Mouse (Mus musculus) MEL (cell line): ENCODE measurements at regions not wholly inside any gene's neighbourhood (a gene's known extent, or its start where the extent isn't known, plus 50 kb on each side); places are given as distances from the start of the nearest gene placed in this dataset.

Source experiments
- DNase-seq: peaks from one replicate; pipeline ENCODE4 v3.0.0; 2011; ENCODE audit warnings: low read depth, low spot score
- H3K27ac ChIP-seq: 2 replicates; pipeline ENCODE4 v1.5.1; 2012; ENCODE audit warnings: low read depth, mild to moderate bottlenecking, control low read depth, low read length, moderate library complexity; ENCODE audit not compliant: control insufficient read depth
- H3K27me3 ChIP-seq, 2 experiments: fragments of 150-350 bp in 1 of 2; sonication (generic) in 1 of 2; 2 replicates each; pipeline ENCODE4 v1.6.1; 2012; ENCODE audit warnings: low read length in 2 of 2, mild to moderate bottlenecking in 2 of 2, improper control_type of control experiment in 1 of 2, moderate library complexity in 1 of 2; ENCODE audit not compliant: insufficient read depth in 2 of 2, control insufficient read depth in 1 of 2
- H3K36me3 ChIP-seq, 2 experiments: 2 replicates each; pipeline ENCODE4 v1.6.1; 2012 to 2014; ENCODE audit warnings: low read length in 2 of 2, improper control_type of control experiment in 1 of 2, inconsistent platforms in 1 of 2, mild to moderate bottlenecking in 1 of 2; ENCODE audit not compliant: insufficient read depth in 2 of 2, control insufficient read depth in 1 of 2
- H3K4me1 ChIP-seq, 2 experiments: fragments of 150-350 bp in 1 of 2; sonication (generic) in 1 of 2; 2 replicates each; pipeline ENCODE4 v1.6.1; 2012; ENCODE audit warnings: low read length in 2 of 2, improper control_type of control experiment in 1 of 2, mild to moderate bottlenecking in 1 of 2; ENCODE audit not compliant: insufficient read depth in 2 of 2, control insufficient read depth in 1 of 2
- H3K4me3 ChIP-seq, 2 experiments: fragments of 150-350 bp in 1 of 2; sonication (generic) in 1 of 2; 2 replicates each; pipeline ENCODE4 v1.5.1; 2012; ENCODE audit warnings: low read depth in 2 of 2, low read length in 2 of 2, mild to moderate bottlenecking in 2 of 2, moderate library complexity in 2 of 2, control low read depth in 1 of 2, improper control_type of control experiment in 1 of 2; ENCODE audit not compliant: control insufficient read depth in 1 of 2, insufficient read depth in 1 of 2
- H3K79me2 ChIP-seq: 2 replicates; pipeline ENCODE4 v1.6.1; 2012; ENCODE audit warnings: mild to moderate bottlenecking, low read length, moderate library complexity; ENCODE audit not compliant: control insufficient read depth, poor library complexity, insufficient read depth
- H3K9ac ChIP-seq: 2 replicates; pipeline ENCODE4 v1.6.1; 2012; ENCODE audit warnings: low read depth, mild to moderate bottlenecking, control low read depth, low read length, moderate library complexity; ENCODE audit not compliant: control insufficient read depth, poor library complexity, severe bottlenecking
- H3K9me3 ChIP-seq: fragments of 150-350 bp; sonication (generic); replicated peaks from 2 replicates; pipeline ENCODE4 v1.6.1; 2012; ENCODE audit warnings: mild to moderate bottlenecking, low read length, improper control_type of control experiment, moderate library complexity; ENCODE audit not compliant: insufficient read depth
- BHLHE40 ChIP-seq: IDR thresholded peaks from 2 replicates; pipeline ENCODE4 v1.6.1; 2012; ENCODE audit warnings: low read depth, mild to moderate bottlenecking, inconsistent platforms, low read length, improper control_type of control experiment, borderline replicate concordance
- CHD1 ChIP-seq: IDR thresholded peaks from 2 replicates; pipeline ENCODE4 v1.6.1; 2012; ENCODE audit warnings: low read depth, mild to moderate bottlenecking, inconsistent platforms, low read length, improper control_type of control experiment
- CHD2 ChIP-seq: IDR thresholded peaks from 2 replicates; pipeline ENCODE4 v1.6.1; 2011; ENCODE audit warnings: low read length, improper control_type of control experiment
- CTCF ChIP-seq, 3 experiments: IDR thresholded peaks in 2 of 3; conservative IDR thresholded peaks in 1 of 3; 2 replicates each; pipeline ENCODE4 v1.5.1; 2011 to 2012; ENCODE audit warnings: low read length in 3 of 3, low read depth in 2 of 3, mild to moderate bottlenecking in 2 of 3, improper control_type of control experiment in 1 of 3, inconsistent platforms in 1 of 3, mixed read lengths in 1 of 3, moderate library complexity in 1 of 3; ENCODE audit not compliant: control insufficient read depth in 1 of 3, insufficient read depth in 1 of 3, poor library complexity in 1 of 3, severe bottlenecking in 1 of 3
- GATA1 ChIP-seq: IDR thresholded peaks from 2 replicates; pipeline ENCODE4 v1.6.1; 2011; ENCODE audit warnings: low read depth, low read length, improper control_type of control experiment
- HCFC1 ChIP-seq: IDR thresholded peaks from 2 replicates; pipeline ENCODE4 v1.6.1; 2012; ENCODE audit warnings: low read depth, mild to moderate bottlenecking, inconsistent platforms, low read length, improper control_type of control experiment, moderate library complexity
- KAT2A ChIP-seq: conservative IDR thresholded peaks from 2 replicates; pipeline ENCODE4 v1.6.1; 2012; ENCODE audit warnings: low read depth, low read length, improper control_type of control experiment, inconsistent platforms
- MAFK ChIP-seq: IDR thresholded peaks from 2 replicates; pipeline ENCODE4 v1.6.1; 2011; ENCODE audit warnings: low read depth, mild to moderate bottlenecking, low read length, improper control_type of control experiment, borderline replicate concordance
- MAZ ChIP-seq: IDR thresholded peaks from 2 replicates; pipeline ENCODE4 v1.6.1; 2012; ENCODE audit warnings: low read depth, mild to moderate bottlenecking, inconsistent platforms, low read length, improper control_type of control experiment
- MYC ChIP-seq: IDR thresholded peaks from 2 replicates; pipeline ENCODE4 v1.6.1; 2011; ENCODE audit warnings: low read depth, mild to moderate bottlenecking, low read length, improper control_type of control experiment, moderate library complexity
- NELFE ChIP-seq: IDR thresholded peaks from 2 replicates; pipeline ENCODE4 v1.6.1; 2011; ENCODE audit warnings: low read depth, low read length, improper control_type of control experiment
- POLR2A ChIP-seq, 2 experiments: IDR thresholded peaks; 2 replicates each; pipeline ENCODE4 v1.6.1; 2011 to 2012; ENCODE audit warnings: low read length in 2 of 2, mild to moderate bottlenecking in 2 of 2, control low read depth in 1 of 2, improper control_type of control experiment in 1 of 2, low read depth in 1 of 2, moderate library complexity in 1 of 2; ENCODE audit not compliant: control insufficient read depth in 1 of 2, insufficient read depth in 1 of 2, poor library complexity in 1 of 2
- POLR2AphosphoS2 ChIP-seq: IDR thresholded peaks from 2 replicates; pipeline ENCODE4 v1.6.1; 2011; ENCODE audit warnings: low read length, improper control_type of control experiment
- POLR2AphosphoS5 ChIP-seq: IDR thresholded peaks from 2 replicates; pipeline ENCODE4 v1.6.1; 2012; ENCODE audit warnings: low read depth, borderline replicate concordance, mild to moderate bottlenecking, inconsistent platforms, low read length, moderate library complexity, mixed read lengths
- RAD21 ChIP-seq: IDR thresholded peaks from 2 replicates; pipeline ENCODE4 v1.6.1; 2011; ENCODE audit warnings: mild to moderate bottlenecking, low read depth, low read length, improper control_type of control experiment
- SMC3 ChIP-seq: IDR thresholded peaks from 2 replicates; pipeline ENCODE4 v1.6.1; 2011; ENCODE audit warnings: low read depth, low read length, improper control_type of control experiment
- TAL1 ChIP-seq: IDR thresholded peaks from 2 replicates; pipeline ENCODE4 v1.6.1; 2012; ENCODE audit warnings: mild to moderate bottlenecking, inconsistent platforms, low read length, moderate library complexity, mixed read lengths
- TBP ChIP-seq: IDR thresholded peaks from 2 replicates; pipeline ENCODE4 v1.8.0; 2011; ENCODE audit warnings: low read depth, low read length, improper control_type of control experiment
- TCF12 ChIP-seq: IDR thresholded peaks from 2 replicates; pipeline ENCODE4 v1.6.1; 2014; ENCODE audit warnings: low read depth, mild to moderate bottlenecking, inconsistent platforms, low read length, improper control_type of control experiment, moderate library complexity
- UBTF ChIP-seq: IDR thresholded peaks from 2 replicates; pipeline ENCODE4 v1.6.1; 2012; ENCODE audit warnings: low read depth, mild to moderate bottlenecking, inconsistent platforms, low read length, improper control_type of control experiment, moderate library complexity, borderline replicate concordance; ENCODE audit not compliant: insufficient read depth
- USF2 ChIP-seq, 2 experiments: IDR thresholded peaks; 2 replicates each; pipeline ENCODE4 v1.6.1; 2011 to 2012; ENCODE audit warnings: improper control_type of control experiment in 2 of 2, low read length in 2 of 2, borderline replicate concordance in 1 of 2, inconsistent platforms in 1 of 2, low read depth in 1 of 2, mild to moderate bottlenecking in 1 of 2; ENCODE audit not compliant: insufficient read depth in 1 of 2
- ZC3H11A ChIP-seq: IDR thresholded peaks from 2 replicates; pipeline ENCODE4 v1.6.1; 2012; ENCODE audit warnings: low read depth, mild to moderate bottlenecking, inconsistent platforms, low read length, improper control_type of control experiment
- ZMIZ1 ChIP-seq: IDR thresholded peaks from 2 replicates; pipeline ENCODE4 v1.6.1; 2012; ENCODE audit warnings: low read depth, mild to moderate bottlenecking, inconsistent platforms, low read length, improper control_type of control experiment, moderate library complexity
- ZNF384 ChIP-seq: IDR thresholded peaks from 2 replicates; pipeline ENCODE4 v1.6.1; 2012; ENCODE audit warnings: low read depth, mild to moderate bottlenecking, inconsistent platforms, low read length, improper control_type of control experiment

DNA sequence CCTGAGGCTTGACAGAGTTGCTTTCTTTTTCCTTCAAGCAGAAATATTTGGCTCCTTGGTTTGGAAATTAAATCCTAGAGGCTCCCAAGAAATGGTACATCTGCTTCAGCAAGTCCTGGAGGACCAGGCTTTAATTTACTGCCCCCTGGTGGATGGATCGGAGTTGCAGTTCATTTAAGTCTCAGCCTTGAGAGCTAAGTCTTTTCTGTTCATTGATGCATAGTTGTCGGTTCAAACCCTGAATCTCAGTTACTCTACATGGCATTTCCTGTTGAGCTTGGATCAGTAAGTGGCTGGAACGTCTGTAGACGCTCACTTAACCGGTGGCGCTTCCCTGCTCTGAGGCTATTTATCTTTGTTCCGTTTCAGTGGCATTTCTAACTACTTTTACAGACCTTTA lies 422.2 kb downstream of the Efna5 start:
- TF ChIP-seq ZMIZ1 (no peak), TBP (no peak), TCF12 (no peak), NELFE (no peak), USF2 (IDR thresholded peaks at IDR 0.05; ENCODE audit: borderline replicate concordance in 1 of 2, insufficient read depth in 1 of 2, low read depth in 1 of 2, low read length in 2 of 2) (no peak), CTCF (IDR thresholded peaks at IDR 0.05 in 2 of 3, conservative IDR thresholded peaks at IDR 0.05 in 1 of 3; ENCODE audit: control insufficient read depth in 1 of 3, insufficient read depth in 1 of 3, low read depth in 2 of 3, low read length in 3 of 3, poor library complexity in 1 of 3, severe bottlenecking in 1 of 3) (peak; percentile 74 to 75 (median 75)), MAFK (no peak), KAT2A (no peak), GATA1 (no peak), CHD1 (no peak), MYC (no peak), BHLHE40 (no peak), TAL1 (no peak), CHD2 (no peak), MAZ (no peak), ZC3H11A (peak; percentile 91), HCFC1 (no peak), POLR2A (IDR thresholded peaks at IDR 0.05; ENCODE audit: control insufficient read depth in 1 of 2, insufficient read depth in 1 of 2, low read depth in 1 of 2, low read length in 2 of 2, poor library complexity in 1 of 2) (no peak), POLR2AphosphoS5 (no peak), ZNF384 (no peak), UBTF (no peak), RAD21 (peak; percentile 91), POLR2AphosphoS2 (no peak), SMC3 (peak; percentile 96)
- Histone ChIP-seq H3K4me1 (no peaks in the 10 kb centered on the region), H3K27ac (no peak overlapping the region), H3K4me3 (no peak overlapping the region), H3K27me3 (no peaks in the 10 kb centered on the region), H3K9me3 (no peaks in the 10 kb centered on the region), H3K36me3 (no peaks in the 10 kb centered on the region), H3K9ac (no peak overlapping the region), H3K79me2 (no peaks in the 10 kb centered on the region)
- DNase-seq: peak; percentile 81
